Mouse (Mus musculus) layer of hippocampus, adult 2 months (tissue): Measurements from ENCODE around the gene S100a5. TPM values are rescaled to one million over a fixed set of nuclear protein-coding genes. Genes with fewer than 3 reads are reported as not detected.

Source experiments
- DNase-seq, 2 experiments: peaks; one replicate each; pipeline ENCODE4 v3.0.0; 2022; ENCODE audit warnings: low spot score in 2 of 2
- H3K27ac ChIP-seq: fragments of 200-600 bp; 2 replicates; pipeline ENCODE4 v1.8.1; 2022
- H3K4me3 ChIP-seq: fragments of 200-600 bp; 2 replicates; pipeline ENCODE4 v1.8.1; 2022; ENCODE audit warnings: mild to moderate bottlenecking
- CTCF ChIP-seq: fragments of 200-600 bp; conservative IDR thresholded peaks from 2 replicates; pipeline ENCODE4 v1.8.1; 2022; ENCODE audit warnings: antibody characterized with exemption, mild to moderate bottlenecking, moderate library complexity
- total RNA-seq, 2 experiments: library from RNA; stranded (reverse); gene quantifications; 2 replicates each; pipeline ENCODE4 v1.2.3; 2021

Gene S100a5
- total RNA-seq, 2 experiments from 2014 or later, result not detected

- TF ChIP-seq CTCF, result no peak
- no peak overlapping the region for H3K27ac ChIP-seq
- DNase-seq, result peak in 1 of 2 experiments; percentile 4
- H3K4me3 ChIP-seq, result no peak overlapping the region
Observed at GRCm38 (mm10) chr3:90615911-90616310, 7.6 kb downstream of the S100a5 start.

- H3K27ac ChIP-seq, result no peak overlapping the region
- peak; percentile 62 for TF ChIP-seq CTCF
- no peak overlapping the region for H3K4me3 ChIP-seq
- DNase-seq, result peak in 1 of 2 experiments; percentile 0
Observed at GRCm38 (mm10) chr3:90617586-90617985, 9.3 kb downstream of the S100a5 start.

- Histone ChIP-seq H3K27ac (no peak overlapping the region), H3K4me3 (no peak overlapping the region)
- TF ChIP-seq CTCF, result no peak
- peak in 1 of 2 experiments; percentile 5 for DNase-seq
Observed at GRCm38 (mm10) chr3:90621552-90621951, 13.2 kb downstream of the S100a5 start.

- no peak for TF ChIP-seq CTCF
- DNase-seq, result peak in 1 of 2 experiments; percentile 33
- Histone ChIP-seq H3K27ac (no peak overlapping the region), H3K4me3 (no peak overlapping the region)
Observed at GRCm38 (mm10) chr3:90623435-90624071, 15.2 kb downstream of the S100a5 start.

GRCm38 (mm10) chr3:90625496-90625895 is 17.2 kb downstream of the S100a5 start:
- no peak overlapping the region for H3K4me3 ChIP-seq
- peak in 1 of 2 experiments; percentile 9 for DNase-seq

GRCm38 (mm10) chr3:90626266-90627021 is 18.1 kb downstream of the S100a5 start:
- Histone ChIP-seq H3K27ac (no peak overlapping the region), H3K4me3 (no peak overlapping the region)
- TF ChIP-seq CTCF, result no peak
- DNase-seq, result no peak

More at GRCm38 (mm10) chr3:90625496-90625895, 17.2 kb downstream of the S100a5 start:
- H3K27ac ChIP-seq, result no peak overlapping the region
- TF ChIP-seq CTCF, result no peak

- no peak for TF ChIP-seq CTCF
- no peak overlapping the region for H3K4me3 ChIP-seq
- H3K27ac ChIP-seq, result no peak overlapping the region
- DNase-seq, result no peak
Observed at GRCm38 (mm10) chr3:90627366-90627765, 19.0 kb downstream of the S100a5 start.

GRCm38 (mm10) chr3:90627807-90628206 is 19.5 kb downstream of the S100a5 start:
- H3K4me3 ChIP-seq, result no peak overlapping the region
- peak; percentile 69 for TF ChIP-seq CTCF
- no peak for DNase-seq
- H3K27ac ChIP-seq, result no peak overlapping the region

- no peak for TF ChIP-seq CTCF
- no peak overlapping the region for H3K4me3 ChIP-seq
- H3K27ac ChIP-seq, result no peak overlapping the region
- DNase-seq, result no peak
Observed at GRCm38 (mm10) chr3:90629298-90629697, 21.0 kb downstream of the S100a5 start.

- no peak for TF ChIP-seq CTCF
- no peak for DNase-seq
- Histone ChIP-seq H3K4me3 (no peak overlapping the region), H3K27ac (no peak overlapping the region)
Observed at GRCm38 (mm10) chr3:90631984-90632383, 23.7 kb downstream of the S100a5 start.

GRCm38 (mm10) chr3:90638511-90639275 is 30.4 kb downstream of the S100a5 start:
- Histone ChIP-seq H3K27ac (no peak overlapping the region), H3K4me3 (no peak overlapping the region)
- no peak for TF ChIP-seq CTCF
- DNase-seq, result no peak

GRCm38 (mm10) chr3:90639511-90640154 is 31.3 kb downstream of the S100a5 start:
- H3K27ac ChIP-seq, result no peak overlapping the region
- DNase-seq, result no peak
- peak; percentile 79 for TF ChIP-seq CTCF
- no peak overlapping the region for H3K4me3 ChIP-seq
